19 mouse cellular contexts compared by ENCODE assay signal in the genomic region with DNA sequence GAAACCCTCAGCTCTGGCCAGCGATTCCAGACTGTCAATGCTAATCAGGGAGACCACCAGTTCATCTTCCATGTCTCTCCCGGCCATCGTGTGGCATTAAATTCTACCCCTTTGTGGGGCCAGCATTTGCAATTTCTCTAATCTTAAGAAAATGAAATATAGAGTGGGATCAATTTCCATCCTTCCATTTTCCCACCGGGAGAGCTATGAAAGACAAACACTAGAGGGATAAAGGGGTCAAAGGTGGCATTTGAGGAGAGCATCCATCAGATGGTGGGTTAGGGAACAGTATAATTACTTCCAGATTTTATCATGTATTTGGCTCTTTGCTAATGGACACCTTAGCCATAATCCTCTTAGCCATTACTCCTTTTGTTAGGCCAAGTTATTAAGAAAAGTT.
"Had no signal": no experiment of that assay in that cellular context is flagged by ENCODE, and none has a peak within 500 bp of the region (broad histone marks: within the 10 kb centered on the region; RNA-seq: fewer than 3 reads in every experiment).

No protein-coding gene starts in this region.

- H3K4me1 ChIP-seq: limb, embryonic 10.5 days; limb, embryonic 13.5 days; liver, embryonic 13.5 days; midbrain, embryonic 12.5 days; midbrain, embryonic 15.5 days; neural tube, embryonic 13.5 days had no signal

- DNase-seq: kidney, adult 2 months; kidney, postnatal 25 days; layer of hippocampus, adult 9-11 months; liver; liver, embryonic 13.5 days; lung, adult 2 months; lung, postnatal 14 days; lung, postnatal 4 days; right cerebral cortex, postnatal 25 days; thymus, adult 2 months; thymus, postnatal 14 days; thymus, postnatal 4 days had no signal

- H3K36me3 ChIP-seq: limb, embryonic 10.5 days; limb, embryonic 13.5 days; liver, embryonic 13.5 days; midbrain, embryonic 12.5 days; midbrain, embryonic 15.5 days; neural tube, embryonic 13.5 days had no signal

- H3K9ac ChIP-seq: limb, embryonic 13.5 days; liver, embryonic 13.5 days; midbrain, embryonic 12.5 days; midbrain, embryonic 15.5 days; neural tube, embryonic 13.5 days had no signal

- H3K27me3 ChIP-seq: limb, embryonic 13.5 days; liver, embryonic 13.5 days; midbrain, embryonic 12.5 days; midbrain, embryonic 15.5 days; neural tube, embryonic 13.5 days had no signal

- H3K9me3 ChIP-seq: limb, embryonic 10.5 days; limb, embryonic 13.5 days; liver, embryonic 13.5 days; midbrain, embryonic 12.5 days; midbrain, embryonic 15.5 days; neural tube, embryonic 13.5 days had no signal

- ATAC-seq: midbrain, embryonic 15.5 days had no signal

- H3K4me3 ChIP-seq: layer of hippocampus, adult 2 months; limb, embryonic 10.5 days; limb, embryonic 13.5 days; liver, embryonic 13.5 days; midbrain, embryonic 12.5 days; midbrain, embryonic 15.5 days; neural tube, embryonic 13.5 days had no signal

- H3K4me2 ChIP-seq: limb, embryonic 13.5 days; liver, embryonic 13.5 days; midbrain, embryonic 12.5 days; midbrain, embryonic 15.5 days; neural tube, embryonic 13.5 days had no signal

- H3K27ac ChIP-seq: kidney, postnatal 0 days; layer of hippocampus, adult 2 months; limb, embryonic 10.5 days; limb, embryonic 13.5 days; liver, embryonic 13.5 days; midbrain, embryonic 12.5 days; midbrain, embryonic 15.5 days; neural tube, embryonic 13.5 days had no signal
